Mouse (Mus musculus) midbrain, embryonic 14.5 days (tissue): ENCODE measurements around the gene Npvf. TPM values are rescaled to one million over a fixed set of nuclear protein-coding genes. Genes with fewer than 3 reads are reported as not detected.

Experiments
- ATAC-seq: fragments of 200-750 bp; cut with Nextera tagmentation; 2 replicates; pipeline ENCODE4 v1.8.0; 2017; ENCODE audit warnings: moderate number of reproducible peaks, moderate library complexity; ENCODE audit not compliant: low FRiP score, low TSS enrichment
- DNase-seq: peaks from one replicate; pipeline ENCODE4 v3.0.0-alpha.2; 2015
- H3K27ac ChIP-seq: fragments of 300-500 bp; sonication (generic); replicated peaks from 2 replicates; pipeline ENCODE4 v1.5.1; 2014; ENCODE audit warnings: mild to moderate bottlenecking, low read depth, low read length, moderate library complexity
- H3K27me3 ChIP-seq: fragments of 300-500 bp; sonication (generic); 2 replicates; pipeline ENCODE4 v1.6.1; 2014; ENCODE audit warnings: low read length, control low read depth, mixed read lengths; ENCODE audit not compliant: control insufficient read depth, insufficient read depth
- H3K36me3 ChIP-seq: fragments of 300-500 bp; sonication (generic); 2 replicates; pipeline ENCODE4 v1.6.1; 2014; ENCODE audit warnings: low read length, control low read depth; ENCODE audit not compliant: control insufficient read depth, insufficient read depth
- H3K4me1 ChIP-seq: fragments of 300-500 bp; sonication (generic); 2 replicates; pipeline ENCODE4 v1.6.1; 2014; ENCODE audit warnings: mild to moderate bottlenecking, antibody characterized with exemption, low read length, control low read depth; ENCODE audit not compliant: control insufficient read depth, insufficient read depth
- H3K4me2 ChIP-seq: fragments of 300-500 bp; sonication (generic); 2 replicates; pipeline ENCODE4 v1.6.1; 2014; ENCODE audit warnings: mild to moderate bottlenecking, low read length, moderate library complexity
- H3K4me3 ChIP-seq: fragments of 300-500 bp; sonication (generic); replicated peaks from 2 replicates; pipeline ENCODE4 v1.5.1; 2014; ENCODE audit warnings: low read depth, low read length
- H3K9ac ChIP-seq: fragments of 300-500 bp; sonication (generic); replicated peaks from 2 replicates; pipeline ENCODE4 v1.6.1; 2014; ENCODE audit warnings: mild to moderate bottlenecking, low read length, moderate library complexity
- H3K9me3 ChIP-seq: fragments of 300-500 bp; sonication (generic); 2 replicates; pipeline ENCODE4 v1.6.1; 2016; ENCODE audit warnings: low read length, control low read depth, mixed read lengths; ENCODE audit not compliant: control insufficient read depth
- WGBS: fragments of 180-500 bp; shearing (Covaris S2); extraction: QIAGEN DNeasy Blood & Tissue Kit; methylation state at CpG from one replicate; pipeline ENCODE4 v1.1.7; 2014; 5-methylcytosine and 5-hydroxymethylcytosine counted together
- polyA plus RNA-seq: library from polyadenylated mRNA; unstranded; fragments of >200 nt; fragmentation: Nextera tagmentation; extraction: Ambion mirVana; gene quantifications from 2 replicates; pipeline ENCODE4 v1.2.1, GENCODE M21; 2014

The Npvf gene
- polyA plus RNA-seq, 1 experiment from 2014 or later: 0.37 TPM

- DNase-seq: no peak
- no peak for ATAC-seq
- 80% methylated on average over 5 of the region's 5 CpGs for WGBS
- H3K36me3 ChIP-seq: no peaks in the 10 kb centered on the region
- H3K9ac ChIP-seq: no peak overlapping the region
- no peaks in the 10 kb centered on the region for H3K4me1 ChIP-seq
- no peak overlapping the region for H3K4me2 ChIP-seq
- no peak overlapping the region for H3K4me3 ChIP-seq
- H3K27me3 ChIP-seq: no peaks in the 10 kb centered on the region
- H3K27ac ChIP-seq: no peak overlapping the region
- H3K9me3 ChIP-seq: no peaks in the 10 kb centered on the region
Measured at GRCm38 (mm10) chr6:50666937-50667336, 12.7 kb upstream of the Npvf start.

DNA sequence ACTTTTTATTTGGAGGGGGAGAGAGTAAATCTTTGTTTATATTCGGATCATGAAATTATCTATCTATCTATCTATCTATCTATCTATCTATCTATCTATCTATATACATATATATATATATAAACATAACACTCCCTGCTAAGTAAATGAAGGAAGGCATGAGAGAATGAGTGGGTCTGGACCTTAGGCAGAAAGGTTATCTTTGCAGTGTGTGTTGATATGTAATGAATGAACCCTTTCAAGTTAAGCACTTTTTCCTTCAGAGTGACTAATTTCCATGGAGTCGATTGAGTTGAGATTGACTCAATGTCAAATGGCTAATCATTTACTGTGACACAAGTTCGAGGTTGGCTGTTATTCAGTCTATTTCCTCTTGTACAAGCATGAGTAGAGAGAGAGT lies 10.8 kb upstream of the Npvf start:
- no peak overlapping the region for H3K27ac ChIP-seq
- H3K36me3 ChIP-seq: no peaks in the 10 kb centered on the region
- H3K4me3 ChIP-seq: no peak overlapping the region
- ATAC-seq: no peak
- WGBS: 88% methylated on average over 3 of the region's 3 CpGs
- H3K9ac ChIP-seq: no peak overlapping the region
- H3K4me1 ChIP-seq: no peaks in the 10 kb centered on the region
- DNase-seq: no peak
- H3K9me3 ChIP-seq: no peaks in the 10 kb centered on the region
- no peaks in the 10 kb centered on the region for H3K27me3 ChIP-seq
- H3K4me2 ChIP-seq: no peak overlapping the region

DNA sequence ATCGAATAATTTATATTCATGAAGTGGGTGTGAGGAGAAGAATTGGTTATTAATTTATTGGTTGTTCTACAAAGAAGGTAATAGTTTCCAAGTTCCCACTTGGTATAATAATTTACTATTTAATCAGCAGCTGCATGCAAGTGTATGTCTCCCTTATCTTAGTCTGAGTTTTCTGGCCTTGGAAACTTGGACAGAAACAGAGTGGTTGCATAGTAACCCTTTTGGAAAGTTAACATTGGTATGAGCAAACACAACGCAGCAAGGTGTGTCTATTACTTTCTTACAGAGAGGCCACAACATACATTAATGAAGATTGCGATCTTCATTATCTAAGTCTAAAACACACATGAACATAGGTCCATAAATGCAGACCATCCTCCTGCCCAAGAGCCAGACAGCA lies 10.0 kb upstream of the Npvf start:
- ATAC-seq: no peak
- no peak overlapping the region for H3K4me3 ChIP-seq
- WGBS: 95% methylated on average over 3 of the region's 3 CpGs
- H3K4me1 ChIP-seq: no peaks in the 10 kb centered on the region
- H3K27me3 ChIP-seq: no peaks in the 10 kb centered on the region
- no peak overlapping the region for H3K9ac ChIP-seq
- H3K4me2 ChIP-seq: no peak overlapping the region
- no peaks in the 10 kb centered on the region for H3K36me3 ChIP-seq
- H3K9me3 ChIP-seq: no peaks in the 10 kb centered on the region
- no peak for DNase-seq
- H3K27ac ChIP-seq: no peak overlapping the region

DNA sequence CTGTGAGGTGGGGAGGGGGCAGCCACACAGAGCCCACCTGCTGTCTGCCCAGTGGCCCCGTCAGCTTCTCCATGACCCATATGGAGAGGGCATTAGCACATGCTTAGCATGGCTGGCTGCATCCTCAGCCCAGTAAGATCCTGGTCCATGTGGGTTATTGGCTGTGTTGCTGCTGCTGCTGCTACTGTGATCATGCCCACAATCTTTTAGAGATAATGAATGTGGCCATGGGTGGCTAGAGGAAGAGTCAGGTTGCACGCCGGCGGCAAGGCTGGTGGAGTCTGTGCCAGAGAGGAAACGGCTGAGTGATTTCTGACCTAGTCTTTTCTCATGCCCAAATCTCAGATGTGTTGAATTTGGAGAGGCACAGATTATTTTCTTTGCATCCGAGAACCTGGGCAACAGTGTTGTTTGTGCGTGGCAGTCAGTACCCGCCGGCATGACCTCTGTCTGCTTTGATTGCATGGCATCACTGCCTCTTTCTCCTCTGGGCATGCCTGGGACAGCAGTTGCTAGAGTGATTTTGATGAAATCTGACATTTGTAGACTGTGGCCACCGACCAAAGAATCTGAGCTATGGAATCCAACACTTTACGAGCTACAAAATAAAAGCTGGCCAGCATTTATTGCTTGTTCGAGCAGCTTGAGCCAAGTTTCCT lies 8.8 kb upstream of the Npvf start:
- ATAC-seq: no peak
- Histone ChIP-seq H3K9me3 (no peaks in the 10 kb centered on the region), H3K9ac (no peak overlapping the region), H3K4me3 (no peak overlapping the region), H3K4me1 (no peaks in the 10 kb centered on the region), H3K27me3 (no peaks in the 10 kb centered on the region), H3K36me3 (no peaks in the 10 kb centered on the region), H3K27ac (no peak overlapping the region), H3K4me2 (no peak overlapping the region)
- DNase-seq: no peak
- 77% methylated on average over 12 of the region's 12 CpGs for WGBS

GRCm38 (mm10) chr6:50661729-50662128 lies 7.5 kb upstream of the Npvf start:
- Histone ChIP-seq H3K4me3 (no peak overlapping the region), H3K4me1 (no peaks in the 10 kb centered on the region)

DNA sequence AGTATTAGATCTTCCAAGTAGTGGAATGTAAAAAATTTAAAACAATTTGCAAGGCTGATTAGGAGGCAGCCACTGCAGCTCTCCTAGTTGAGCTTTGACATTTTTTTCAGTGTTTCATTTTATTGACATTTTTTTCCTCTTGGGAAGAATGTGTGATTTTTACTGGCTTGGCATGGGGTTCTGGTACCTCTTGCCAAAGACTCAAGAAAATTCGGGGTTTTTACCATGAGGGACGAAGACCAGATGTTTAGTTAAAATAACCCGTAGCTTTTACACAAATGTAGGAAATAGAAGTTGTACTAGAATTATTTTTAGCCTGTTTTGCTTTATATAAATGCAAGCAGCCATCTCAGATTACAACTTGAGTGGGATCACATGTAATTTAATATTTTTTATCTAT lies 4.2 kb upstream of the Npvf start:
- Histone ChIP-seq H3K4me1 (no peaks in the 10 kb centered on the region), H3K36me3 (no peaks in the 10 kb centered on the region), H3K27me3 (no peaks in the 10 kb centered on the region), H3K9ac (no peak overlapping the region), H3K4me2 (no peak overlapping the region), H3K27ac (no peak overlapping the region), H3K4me3 (no peak overlapping the region), H3K9me3 (no peaks in the 10 kb centered on the region)
- ATAC-seq (no peak), DNase-seq (no peak)
- WGBS: 88% methylated on average over 3 of the region's 3 CpGs

More at GRCm38 (mm10) chr6:50661729-50662128, 7.5 kb upstream of the Npvf start:
- no peak overlapping the region for H3K27ac ChIP-seq
- H3K27me3 ChIP-seq: no peaks in the 10 kb centered on the region
- ATAC-seq (no peak), DNase-seq (no peak)
- 75% methylated on average over 7 of the region's 7 CpGs for WGBS
- H3K36me3 ChIP-seq: no peaks in the 10 kb centered on the region
- no peak overlapping the region for H3K9ac ChIP-seq
- no peaks in the 10 kb centered on the region for H3K9me3 ChIP-seq
- H3K4me2 ChIP-seq: no peak overlapping the region

DNA sequence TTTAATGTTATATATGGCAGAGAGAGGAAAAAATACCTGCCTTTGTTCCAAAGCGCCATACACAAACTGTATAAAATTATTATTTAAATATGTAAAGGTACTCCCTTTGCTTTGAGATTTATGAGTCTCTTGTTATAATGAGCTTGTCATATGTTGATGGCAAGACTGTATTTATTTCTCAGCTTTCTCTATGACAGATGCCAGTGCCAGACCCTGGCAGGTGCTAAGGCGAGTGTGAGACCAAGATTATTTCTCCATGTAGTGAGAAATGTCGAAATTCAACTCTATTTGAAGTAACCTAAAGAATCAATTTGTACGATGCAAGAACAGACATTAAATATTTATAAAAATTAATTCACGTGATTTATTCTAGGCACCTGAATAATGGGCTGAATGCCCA lies 3.8 kb upstream of the Npvf start:
- DNase-seq (no peak), ATAC-seq (no peak)
- Histone ChIP-seq H3K36me3 (no peaks in the 10 kb centered on the region), H3K4me2 (no peak overlapping the region), H3K4me1 (no peaks in the 10 kb centered on the region), H3K27ac (no peak overlapping the region), H3K27me3 (no peaks in the 10 kb centered on the region), H3K4me3 (no peak overlapping the region), H3K9me3 (no peaks in the 10 kb centered on the region), H3K9ac (no peak overlapping the region)
- 83% methylated on average over 5 of the region's 5 CpGs for WGBS

GRCm38 (mm10) chr6:50656426-50656825 lies 2.2 kb upstream of the Npvf start:
- ATAC-seq (no peak), DNase-seq (no peak)
- H3K36me3 ChIP-seq: no peaks in the 10 kb centered on the region
- H3K9me3 ChIP-seq: no peaks in the 10 kb centered on the region
- no peaks in the 10 kb centered on the region for H3K4me1 ChIP-seq
- H3K4me2 ChIP-seq: no peak overlapping the region
- WGBS: 95% methylated on average over 1 of the region's 1 CpGs
- no peak overlapping the region for H3K27ac ChIP-seq
- H3K4me3 ChIP-seq: no peak overlapping the region
- no peak overlapping the region for H3K9ac ChIP-seq
- no peaks in the 10 kb centered on the region for H3K27me3 ChIP-seq

- WGBS: 88% methylated on average over 3 of the region's 3 CpGs
- Histone ChIP-seq H3K36me3 (no peaks in the 10 kb centered on the region), H3K4me1 (no peaks in the 10 kb centered on the region), H3K4me2 (no peak overlapping the region), H3K27me3 (no peaks in the 10 kb centered on the region), H3K4me3 (no peak overlapping the region), H3K9me3 (no peaks in the 10 kb centered on the region), H3K9ac (no peak overlapping the region), H3K27ac (no peak overlapping the region)
- ATAC-seq (no peak), DNase-seq (no peak)
Measured at GRCm38 (mm10) chr6:50655925-50656324, 1.7 kb upstream of the Npvf start.
